Mouse (Mus musculus) lung, postnatal 0 days (tissue): ENCODE data around the gene Eef1a2. TPM values are rescaled to one million over a fixed set of nuclear protein-coding genes. Genes with fewer than 3 reads are reported as not detected.

Experiments used
- ATAC-seq: fragments of 200-750 bp; cut with Nextera tagmentation; 2 replicates; pipeline ENCODE4 v1.8.0; 2017; ENCODE audit warnings: moderate library complexity
- DNase-seq: peaks from one replicate; pipeline ENCODE4 v3.0.0-alpha.2; 2016; ENCODE audit warnings: low spot score
- H3K27ac ChIP-seq: fragments of 300-500 bp; sonication (generic); 2 replicates; pipeline ENCODE4 v1.5.1; 2014; ENCODE audit warnings: antibody characterized with exemption, mild to moderate bottlenecking, low read length, mixed read lengths
- H3K27me3 ChIP-seq: fragments of 300-500 bp; sonication (generic); replicated peaks from 2 replicates; pipeline ENCODE4 v1.6.1; 2014; ENCODE audit warnings: low read length, mixed read lengths; ENCODE audit not compliant: insufficient read depth
- H3K36me3 ChIP-seq: fragments of 300-500 bp; sonication (generic); 2 replicates; pipeline ENCODE4 v1.6.1; 2014; ENCODE audit warnings: low read length, mixed read lengths; ENCODE audit not compliant: insufficient read depth
- H3K4me1 ChIP-seq: fragments of 300-500 bp; sonication (generic); 2 replicates; pipeline ENCODE4 v1.6.1; 2014; ENCODE audit warnings: antibody characterized with exemption, low read depth, low read length, mixed read lengths; ENCODE audit not compliant: insufficient read depth
- H3K4me2 ChIP-seq: fragments of 300-500 bp; sonication (generic); replicated peaks from 2 replicates; pipeline ENCODE4 v1.6.1; 2014; ENCODE audit warnings: low read depth, mild to moderate bottlenecking, low read length, moderate library complexity, mixed read lengths
- H3K4me3 ChIP-seq: fragments of 300-500 bp; sonication (generic); 2 replicates; pipeline ENCODE4 v1.5.1; 2014; ENCODE audit warnings: low read depth, low read length
- H3K9ac ChIP-seq: fragments of 300-500 bp; sonication (generic); replicated peaks from 2 replicates; pipeline ENCODE4 v1.6.1; 2014; ENCODE audit warnings: low read depth, mild to moderate bottlenecking
- H3K9me3 ChIP-seq: fragments of 300-500 bp; sonication (generic); 2 replicates; pipeline ENCODE4 v1.6.1; 2016; ENCODE audit warnings: low read length, mixed read lengths
- CTCF ChIP-seq: IDR thresholded peaks from 2 replicates; pipeline ENCODE4 v1.5.1; 2016; ENCODE audit warnings: antibody characterized with exemption, mild to moderate bottlenecking
- EP300 ChIP-seq: IDR thresholded peaks from 2 replicates; pipeline ENCODE4 v1.6.1; 2016; ENCODE audit warnings: antibody characterized with exemption, mild to moderate bottlenecking, control low read depth
- WGBS: fragments of 180-500 bp; shearing (Covaris S2); extraction: QIAGEN DNeasy Blood & Tissue Kit; methylation state at CpG from one replicate; pipeline ENCODE4 v1.1.7; 2014; 5-methylcytosine and 5-hydroxymethylcytosine counted together
- polyA plus RNA-seq: library from polyadenylated mRNA; unstranded; fragments of >200 nt; fragmentation: Nextera tagmentation; extraction: Ambion mirVana; gene quantifications from 2 replicates; pipeline ENCODE4 v1.2.1, GENCODE M21; 2015

Eef1a2 gene
- polyA plus RNA-seq, 1 experiment from 2014 or later = 0.14 TPM

DNA sequence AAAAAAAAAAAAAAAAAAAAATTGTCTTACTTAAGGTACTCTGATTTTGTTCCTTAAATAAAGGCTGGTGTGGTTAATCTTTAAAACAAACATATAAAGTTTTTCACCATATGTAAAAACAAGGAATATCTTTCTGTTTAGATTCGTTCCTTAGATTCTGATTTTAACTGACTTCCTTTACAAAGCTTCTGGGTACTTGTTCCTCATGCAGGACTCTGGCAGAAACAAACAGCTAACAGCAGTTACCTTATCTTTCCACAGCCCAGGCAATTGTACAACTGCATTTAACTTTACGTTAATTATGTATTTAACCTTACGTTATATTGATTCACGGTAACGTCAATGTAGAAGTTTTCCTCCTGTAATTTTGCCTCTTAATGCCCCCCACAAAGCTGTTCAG is 9.7 kb upstream of the Eef1a2 start:
- no peak overlapping the region for H3K4me2 ChIP-seq
- H3K27ac ChIP-seq = no peak overlapping the region
- no peaks in the 10 kb centered on the region for H3K4me1 ChIP-seq
- no peak overlapping the region for H3K9ac ChIP-seq
- TF ChIP-seq CTCF (no peak), EP300 (no peak)
- no peak for DNase-seq
- H3K9me3 ChIP-seq = no peaks in the 10 kb centered on the region
- WGBS = 82% methylated on average over 5 of the region's 5 CpGs
- ATAC-seq = no peak
- H3K27me3 ChIP-seq = no peaks in the 10 kb centered on the region
- H3K36me3 ChIP-seq = no peaks in the 10 kb centered on the region
- H3K4me3 ChIP-seq = no peak overlapping the region

DNA sequence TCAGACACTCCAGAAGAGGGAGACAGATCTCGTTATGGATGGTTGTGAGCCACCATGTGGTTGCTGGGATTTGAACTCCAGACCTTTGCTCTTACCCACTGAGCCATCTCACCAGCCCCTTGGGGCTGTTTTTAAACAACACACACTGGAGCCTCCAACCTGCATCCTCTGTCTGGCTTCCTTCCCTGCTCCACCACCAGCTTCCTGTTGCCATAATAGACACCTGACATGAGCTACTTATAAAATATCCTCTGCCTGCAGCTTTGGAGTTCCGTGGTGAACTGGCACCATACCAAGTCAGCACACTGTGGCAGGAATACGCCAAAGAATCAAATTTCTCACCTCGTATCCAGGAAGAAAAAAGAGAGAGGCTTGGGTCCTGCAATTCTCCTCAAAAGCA is 4.0 kb upstream of the Eef1a2 start:
- DNase-seq = no peak
- Histone ChIP-seq H3K4me2 (no peak overlapping the region), H3K36me3 (no peaks in the 10 kb centered on the region), H3K27ac (no peak overlapping the region), H3K9me3 (no peaks in the 10 kb centered on the region), H3K9ac (no peak overlapping the region), H3K27me3 (peaks cover 12% of the 10 kb centered on the region; the same call in 1 of the 2 replicates), H3K4me1 (no peaks in the 10 kb centered on the region), H3K4me3 (no peak overlapping the region)
- ATAC-seq = no peak
- WGBS = 45% methylated on average over 4 of the region's 4 CpGs
- TF ChIP-seq CTCF (no peak), EP300 (no peak)

DNA sequence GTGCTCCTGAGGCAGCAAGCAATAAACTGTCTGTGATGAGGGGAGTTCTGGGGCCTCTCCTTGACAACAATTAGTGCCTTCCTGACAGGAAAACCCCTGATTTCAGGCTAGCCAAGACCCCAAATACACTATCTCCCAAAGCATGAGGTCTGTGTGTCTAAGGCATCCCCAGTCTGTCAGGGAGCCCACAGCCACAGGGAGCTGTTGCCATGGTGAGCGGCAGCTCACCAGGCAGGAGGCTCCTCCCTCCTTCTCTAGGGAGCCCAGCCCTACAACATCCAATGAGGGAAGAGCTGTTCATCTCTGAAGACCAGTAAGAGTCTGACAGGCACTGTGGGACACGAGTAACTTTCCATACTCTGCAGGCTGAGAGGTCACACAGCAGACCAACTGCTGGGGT is 3.0 kb upstream of the Eef1a2 start:
- no peaks in the 10 kb centered on the region for H3K9me3 ChIP-seq
- no peak overlapping the region for H3K4me2 ChIP-seq
- no peaks in the 10 kb centered on the region for H3K4me1 ChIP-seq
- ATAC-seq = no peak
- no peak for DNase-seq
- no peaks in the 10 kb centered on the region for H3K36me3 ChIP-seq
- TF ChIP-seq CTCF (no peak), EP300 (no peak)
- WGBS = 3% methylated on average over 2 of the region's 2 CpGs
- no peak overlapping the region for H3K9ac ChIP-seq
- no peak overlapping the region for H3K27ac ChIP-seq
- H3K4me3 ChIP-seq = no peak overlapping the region
- H3K27me3 ChIP-seq = peaks cover 15% of the 10 kb centered on the region; the same call in 1 of the 2 replicates

DNA sequence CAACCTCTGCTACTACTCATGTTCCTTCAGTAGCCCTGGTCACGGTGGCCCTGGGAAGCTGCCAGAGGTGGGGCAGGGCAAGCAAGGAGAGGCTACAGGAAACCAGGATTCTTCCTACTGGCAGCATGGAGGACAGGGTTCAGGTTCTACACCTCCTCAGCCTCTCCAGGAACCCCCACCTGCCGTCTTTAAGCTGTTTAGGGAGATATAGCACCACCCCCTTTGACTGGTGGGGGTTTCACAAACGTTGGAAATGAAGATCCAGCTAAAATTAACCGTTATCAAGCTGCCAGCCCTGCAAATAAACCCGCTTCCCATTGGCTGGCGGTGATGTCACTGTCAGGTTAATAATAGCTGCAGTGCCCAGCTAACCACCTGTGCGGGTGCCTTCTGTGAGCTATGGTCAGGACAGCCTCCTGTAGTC is 2.3 kb upstream of the Eef1a2 start:
- peaks cover 15% of the 10 kb centered on the region; the same call in 1 of the 2 replicates for H3K27me3 ChIP-seq
- WGBS = 48% methylated on average over 7 of the region's 7 CpGs
- H3K4me3 ChIP-seq = no peak overlapping the region
- no peak overlapping the region for H3K4me2 ChIP-seq
- no peak for ATAC-seq
- TF ChIP-seq CTCF = no peak
- TF ChIP-seq EP300 = no peak
- no peaks in the 10 kb centered on the region for H3K4me1 ChIP-seq
- H3K27ac ChIP-seq = no peak overlapping the region
- H3K9ac ChIP-seq = no peak overlapping the region
- H3K36me3 ChIP-seq = no peaks in the 10 kb centered on the region
- no peak for DNase-seq
- H3K9me3 ChIP-seq = no peaks in the 10 kb centered on the region

DNA sequence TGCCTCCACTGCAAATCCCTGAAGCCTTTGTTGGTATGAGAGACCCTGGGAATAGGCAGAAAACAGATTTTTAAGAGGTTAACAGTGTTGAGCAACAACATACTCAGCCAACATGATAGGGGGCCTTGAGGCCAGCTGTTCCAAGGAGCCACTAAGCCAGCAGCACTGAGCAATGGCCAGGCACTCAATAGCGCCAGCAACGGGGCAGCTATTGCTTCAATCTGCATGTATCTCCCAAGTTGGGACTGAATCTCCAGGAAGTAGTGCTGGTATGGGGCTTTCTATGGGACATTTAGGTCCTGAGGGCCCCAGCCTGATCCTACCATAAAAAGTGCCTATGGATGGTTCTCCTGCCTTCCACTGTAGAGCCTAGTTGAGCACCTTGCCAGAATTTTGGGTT is 1.7 kb upstream of the Eef1a2 start:
- Histone ChIP-seq H3K4me1 (no peaks in the 10 kb centered on the region), H3K36me3 (no peaks in the 10 kb centered on the region), H3K27me3 (peaks cover 15% of the 10 kb centered on the region; the same call in 1 of the 2 replicates), H3K4me2 (no peak overlapping the region), H3K9me3 (no peaks in the 10 kb centered on the region), H3K9ac (no peak overlapping the region), H3K4me3 (no peak overlapping the region), H3K27ac (no peak overlapping the region)
- 85% methylated on average over 2 of the region's 2 CpGs for WGBS
- DNase-seq = no peak
- TF ChIP-seq CTCF (no peak), EP300 (no peak)
- no peak for ATAC-seq

DNA sequence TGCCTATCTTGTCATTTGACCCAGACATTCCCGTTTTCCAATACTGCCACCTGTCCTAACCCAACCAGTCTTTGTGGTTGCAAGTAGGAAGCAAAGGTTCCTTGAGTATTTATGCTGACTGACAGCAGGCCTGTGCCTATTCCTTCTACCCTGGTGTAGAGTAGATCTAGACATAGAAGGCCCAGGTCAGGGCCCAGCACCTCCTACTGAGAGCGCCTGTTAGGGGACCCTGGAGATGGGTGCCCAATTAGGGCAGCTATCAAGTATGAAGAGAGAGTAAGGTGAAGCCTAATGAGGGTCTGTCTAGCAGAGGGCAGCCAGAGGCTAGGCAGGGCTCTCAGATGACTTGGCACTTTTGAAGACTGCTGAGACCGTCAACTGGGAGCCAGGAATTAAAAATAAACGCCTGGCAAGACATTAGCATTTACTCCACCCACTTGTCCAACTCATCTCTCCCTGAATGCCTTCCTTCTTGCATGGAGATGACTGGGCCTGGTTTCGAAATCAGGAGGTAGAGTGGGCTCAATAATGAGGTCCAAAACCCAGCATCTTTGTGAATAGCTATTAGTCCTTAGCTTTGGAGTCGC is 995 bp upstream of the Eef1a2 start:
- H3K27me3 ChIP-seq = peaks cover 15% of the 10 kb centered on the region; the same call in 1 of the 2 replicates
- no peak for TF ChIP-seq CTCF
- no peak for TF ChIP-seq EP300
- WGBS = 57% methylated on average over 6 of the region's 6 CpGs
- no peak for DNase-seq
- no peak overlapping the region for H3K4me3 ChIP-seq
- no peaks in the 10 kb centered on the region for H3K36me3 ChIP-seq
- H3K27ac ChIP-seq = no peak overlapping the region
- no peaks in the 10 kb centered on the region for H3K4me1 ChIP-seq
- no peak overlapping the region for H3K9ac ChIP-seq
- no peak for ATAC-seq
- H3K4me2 ChIP-seq = no peak overlapping the region
- H3K9me3 ChIP-seq = no peaks in the 10 kb centered on the region

DNA sequence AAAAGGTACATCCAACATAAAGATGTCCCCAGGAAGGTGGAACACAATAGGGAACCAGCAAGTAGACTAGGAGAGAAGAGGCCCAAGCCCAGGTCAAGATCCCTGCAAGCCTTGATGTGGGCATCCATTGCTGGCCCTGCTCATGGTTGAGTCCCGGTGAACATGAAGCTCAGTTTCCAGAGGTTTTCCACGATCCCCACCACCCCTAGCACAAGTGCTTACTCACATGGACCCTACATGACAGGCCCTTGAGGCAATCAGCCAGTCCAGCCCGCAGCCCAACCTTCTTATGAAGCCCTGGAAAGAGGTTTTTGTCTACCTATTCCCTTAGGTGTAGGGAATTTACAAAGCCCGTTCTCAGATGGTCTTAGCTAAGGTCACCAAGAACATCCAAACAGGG is 366 bp upstream of the Eef1a2 start:
- no peak overlapping the region for H3K27ac ChIP-seq
- H3K4me1 ChIP-seq = no peaks in the 10 kb centered on the region
- no peaks in the 10 kb centered on the region for H3K9me3 ChIP-seq
- no peak overlapping the region for H3K9ac ChIP-seq
- no peak overlapping the region for H3K4me2 ChIP-seq
- no peaks in the 10 kb centered on the region for H3K36me3 ChIP-seq
- no peak overlapping the region for H3K4me3 ChIP-seq
- no peak for TF ChIP-seq EP300
- TF ChIP-seq CTCF = no peak
- DNase-seq = no peak
- no peak for ATAC-seq
- WGBS = 77% methylated on average over 4 of the region's 4 CpGs
- H3K27me3 ChIP-seq = peaks cover 15% of the 10 kb centered on the region; the same call in 1 of the 2 replicates
